Mouse (Mus musculus): ENCODE data around the gene Gm5751.
"Not testable (repeated sequence)": the region's sequence is repeated elsewhere in the genome, so short reads cannot be mapped to it uniquely, and the experiment has no call there.

Gene Gm5751

GRCm38 (mm10) chrX:8873953-8874352, at the start of gene Gm5751:
Gene Gm5751, plus strand, starts transcription at chrX:8874253.
- DNase-seq (ENCODE audit: low spot score): not testable (repeated sequence)

DNA sequence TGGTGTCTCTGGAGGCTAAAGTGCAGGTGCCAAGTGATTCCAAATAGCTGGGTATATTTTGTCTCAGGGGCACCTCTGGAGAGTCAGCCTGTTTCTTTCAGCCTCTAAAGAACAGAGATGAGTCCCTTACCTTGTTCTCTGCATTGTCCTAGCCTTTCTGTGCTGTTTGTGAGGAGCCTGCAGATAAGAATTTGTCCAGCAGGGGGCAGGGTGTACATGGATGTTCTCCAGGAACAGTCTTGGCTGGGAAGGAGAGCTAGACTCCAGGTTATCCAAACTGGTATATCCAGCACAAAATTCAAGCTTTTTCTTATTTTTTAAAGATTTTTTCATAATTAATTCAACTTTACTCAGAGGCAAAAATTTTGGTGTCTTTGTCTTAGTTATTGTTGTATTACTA, 42.0 kb upstream of the Gm5751 start:
- peak; percentile 17 for DNase-seq (ENCODE audit: low spot score)

DNA sequence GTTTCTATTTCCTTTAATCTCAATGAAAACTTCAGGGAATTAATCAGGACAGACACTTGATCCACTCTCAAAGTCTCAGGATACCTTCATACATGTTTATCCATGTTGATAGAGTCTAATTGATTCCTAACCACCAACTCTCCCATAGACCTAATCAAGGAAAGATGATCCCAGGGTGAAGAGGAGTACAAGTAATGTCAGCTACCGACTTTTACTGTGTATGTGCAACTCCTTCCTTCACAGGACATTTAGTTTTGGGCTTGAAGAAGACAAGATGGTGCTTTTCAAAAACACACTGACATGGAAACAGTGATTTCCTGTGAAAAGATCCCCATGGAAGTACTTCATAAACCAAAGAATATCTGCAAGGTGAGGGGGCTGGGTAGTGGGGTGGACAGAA, 30.4 kb upstream of the Gm5751 start, which contains the start of gene Gm6592:
TSS of gene Gm6592 (plus strand) at position 301 of the 400 bp plus-strand sequence.
- no peak for DNase-seq (ENCODE audit: low spot score)

GRCm38 (mm10) chrX:8852486-8852885, 21.6 kb upstream of the Gm5751 start:
- DNase-seq (ENCODE audit: low spot score): no peak

- DNase-seq (ENCODE audit: low spot score): peak; percentile 46
These were observed 9.7 kb upstream of the Gm5751 start for GRCm38 (mm10) chrX:8864331-8864730.

DNA sequence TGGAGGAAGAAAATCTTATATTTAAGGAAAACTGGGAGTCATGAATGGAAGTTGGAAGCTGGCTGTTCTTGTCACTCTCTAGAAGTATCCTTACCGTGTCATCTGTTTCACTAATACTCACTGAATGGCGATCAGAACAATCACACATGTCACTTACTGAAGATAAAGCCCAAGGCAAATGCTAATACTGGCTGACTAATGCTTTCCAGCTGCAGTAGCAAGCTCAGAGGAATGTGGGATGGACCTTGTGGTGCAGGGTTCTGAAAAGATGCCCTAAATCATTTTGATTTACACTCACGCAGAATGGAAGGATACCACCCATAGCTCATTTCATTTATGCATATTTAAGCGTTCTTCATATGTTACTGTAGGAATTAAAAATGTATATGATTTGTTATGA, 10.3 kb downstream of the Gm5751 start:
- DNase-seq (ENCODE audit: low spot score): no peak

DNA sequence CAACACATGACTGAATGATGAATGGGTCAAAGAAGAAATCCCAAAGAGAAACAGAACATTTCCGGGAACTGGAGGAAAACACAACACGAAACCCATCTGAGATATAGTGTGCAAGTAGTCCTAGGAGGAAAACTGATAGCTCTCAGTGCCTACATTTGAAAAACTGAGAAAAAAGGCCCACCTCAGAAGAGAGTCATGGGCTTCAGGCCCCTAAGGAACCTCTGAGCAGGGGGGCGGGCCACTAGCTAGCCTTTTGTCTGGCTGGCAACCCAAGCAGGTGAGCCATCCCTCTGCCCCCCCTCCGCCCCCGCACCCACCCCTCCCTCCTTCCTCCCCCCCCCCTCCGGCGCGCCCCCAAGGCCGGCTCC, 17.9 kb downstream of the Gm5751 start:
- DNase-seq (ENCODE audit: low spot score): no peak

- peak; percentile 80 for DNase-seq (ENCODE audit: low spot score)
These were observed 18.5 kb downstream of the Gm5751 start, which contains the start of gene B630019K06Rik for GRCm38 (mm10) chrX:8892343-8893155. Gene B630019K06Rik, plus strand, starts transcription at chrX:8892382.

DNA sequence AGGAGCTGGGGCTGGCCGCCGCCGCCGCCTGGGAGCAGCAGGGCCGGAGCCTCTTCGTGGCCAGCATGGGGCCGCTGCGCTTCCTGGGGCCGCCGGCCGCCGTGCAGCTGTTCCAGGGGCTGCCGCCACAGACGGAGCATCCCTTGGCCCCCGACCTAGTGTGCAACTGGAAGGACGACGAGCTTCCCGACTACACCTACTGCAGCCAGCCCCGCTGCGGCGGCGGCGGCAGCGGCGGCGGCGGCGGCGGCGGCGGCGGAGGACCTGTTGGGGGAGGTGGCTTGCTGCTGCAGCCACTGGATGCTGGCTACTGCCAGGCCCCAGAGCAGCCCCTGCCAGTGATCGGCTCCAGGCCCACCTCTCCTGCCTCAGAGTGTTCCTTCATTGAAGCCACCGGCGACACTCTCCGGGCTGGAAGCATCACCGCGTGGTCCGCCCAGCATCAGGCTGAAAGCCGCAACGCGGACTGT, 19.2 kb downstream of the Gm5751 start:
- no peak for DNase-seq (ENCODE audit: low spot score)

DNA sequence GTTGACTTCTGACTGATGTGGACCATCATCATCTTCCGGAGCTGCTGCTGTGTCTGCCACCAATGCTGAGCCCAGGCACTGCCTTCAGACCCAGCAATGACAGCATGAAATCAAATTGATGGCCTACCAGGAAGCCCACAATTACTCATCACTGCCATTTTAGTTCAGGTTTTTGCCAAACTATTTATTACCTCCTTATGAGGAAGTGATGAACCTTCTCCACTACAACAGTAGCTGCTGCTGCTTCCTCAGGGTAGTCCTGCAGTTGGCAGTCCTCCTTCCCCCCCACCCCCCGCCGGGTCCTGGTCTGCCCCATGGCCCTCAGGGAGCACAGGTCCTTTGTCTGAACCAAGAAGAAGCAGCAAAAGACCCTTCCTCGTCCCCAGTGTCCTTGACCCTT, 26.8 kb downstream of the Gm5751 start:
- no peak for DNase-seq (ENCODE audit: low spot score)

- DNase-seq (ENCODE audit: low spot score): no peak
These were observed 27.9 kb downstream of the Gm5751 start for GRCm38 (mm10) chrX:8901906-8902472.

- no peak for DNase-seq (ENCODE audit: low spot score)
These were observed 47.0 kb downstream of the Gm5751 start for GRCm38 (mm10) chrX:8921080-8921479.

DNA sequence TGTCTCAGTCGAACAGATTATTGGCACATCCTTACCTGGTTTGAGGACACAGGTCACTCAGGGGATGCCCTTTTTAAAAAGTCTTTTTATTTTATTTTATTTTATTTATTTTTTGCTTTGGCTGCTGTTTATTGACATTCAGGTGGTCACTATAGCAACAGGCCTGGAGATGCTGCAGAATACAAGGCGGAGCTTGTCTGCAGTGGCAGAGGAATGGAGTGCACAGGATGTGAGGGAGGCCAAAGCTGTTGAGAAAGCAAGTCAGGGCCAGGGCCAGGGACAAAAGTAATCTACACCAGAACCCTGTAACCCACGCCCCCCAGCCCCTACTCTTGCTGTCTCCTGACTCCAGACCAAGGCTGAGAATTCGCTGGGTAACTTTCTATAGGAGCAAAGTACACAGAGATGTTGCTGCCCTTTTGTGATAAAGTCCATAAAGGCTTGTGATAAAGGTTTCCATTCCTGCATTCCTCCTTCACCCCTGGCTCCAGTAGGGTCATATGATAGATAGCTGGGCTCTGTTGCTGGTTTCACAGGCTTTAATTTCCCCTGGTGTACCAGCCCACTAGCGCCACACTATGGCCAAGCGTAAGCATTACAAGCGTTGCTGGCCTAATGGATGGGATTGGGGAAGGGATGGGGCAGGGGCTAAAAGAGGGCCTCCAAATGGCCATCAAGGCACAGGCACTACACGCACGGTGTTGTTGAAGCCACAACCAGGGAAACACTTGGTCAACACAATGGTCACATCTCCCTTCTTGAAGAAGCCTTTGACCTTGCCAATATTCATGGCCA, 48.0 kb downstream of the Gm5751 start:
- DNase-seq (ENCODE audit: low spot score): peak; percentile 22

GRCm38 (mm10) chrX:8927308-8927707, 53.3 kb downstream of the Gm5751 start:
- DNase-seq (ENCODE audit: low spot score): no peak

All from ovary, postnatal 36 days (tissue).